Mouse (Mus musculus): ENCODE measurements around the gene Gart.

Gene Gart

DNA sequence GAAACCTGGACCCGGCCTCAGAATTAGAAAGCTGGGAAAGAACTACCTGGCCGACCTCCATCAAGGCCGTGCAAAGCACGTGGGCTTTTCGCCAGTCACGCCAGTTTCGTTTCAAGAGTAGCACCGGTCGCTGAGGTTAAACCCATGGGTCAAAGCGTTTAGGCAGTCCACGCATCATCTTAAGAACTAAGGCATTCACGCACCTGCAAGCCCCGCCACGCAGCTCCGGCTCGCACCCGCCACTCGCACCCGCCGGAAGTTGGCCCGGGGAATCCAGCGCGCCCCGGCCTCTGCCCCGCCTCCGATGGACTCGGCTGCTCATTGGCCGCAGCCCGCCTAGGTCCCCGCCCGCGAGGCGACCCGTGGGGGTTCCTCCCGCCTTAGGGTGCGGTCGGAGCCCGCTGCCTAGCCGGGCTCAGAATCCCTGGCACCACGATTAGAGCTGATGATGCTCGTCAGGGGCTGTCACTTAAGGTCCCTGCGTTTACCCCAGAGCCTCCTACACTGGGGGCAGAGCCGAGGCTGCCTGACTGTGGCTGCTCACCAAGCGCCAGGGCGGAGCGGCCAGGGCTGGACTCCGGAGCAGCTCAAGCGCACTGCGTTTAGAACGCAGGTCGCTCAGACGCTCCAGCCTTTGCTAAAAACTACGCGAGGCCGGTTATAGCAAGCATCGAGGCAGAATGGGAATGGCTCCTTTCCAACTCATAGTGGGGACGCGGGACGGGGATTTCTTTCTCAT, at the start of gene Gart:
Gene Gart (minus strand): TSS at position 272 of the 739 bp plus-strand sequence.
- DNase-seq (ENCODE audit: low spot score in 2 of 2) = peak; percentile 92 to 93

DNA sequence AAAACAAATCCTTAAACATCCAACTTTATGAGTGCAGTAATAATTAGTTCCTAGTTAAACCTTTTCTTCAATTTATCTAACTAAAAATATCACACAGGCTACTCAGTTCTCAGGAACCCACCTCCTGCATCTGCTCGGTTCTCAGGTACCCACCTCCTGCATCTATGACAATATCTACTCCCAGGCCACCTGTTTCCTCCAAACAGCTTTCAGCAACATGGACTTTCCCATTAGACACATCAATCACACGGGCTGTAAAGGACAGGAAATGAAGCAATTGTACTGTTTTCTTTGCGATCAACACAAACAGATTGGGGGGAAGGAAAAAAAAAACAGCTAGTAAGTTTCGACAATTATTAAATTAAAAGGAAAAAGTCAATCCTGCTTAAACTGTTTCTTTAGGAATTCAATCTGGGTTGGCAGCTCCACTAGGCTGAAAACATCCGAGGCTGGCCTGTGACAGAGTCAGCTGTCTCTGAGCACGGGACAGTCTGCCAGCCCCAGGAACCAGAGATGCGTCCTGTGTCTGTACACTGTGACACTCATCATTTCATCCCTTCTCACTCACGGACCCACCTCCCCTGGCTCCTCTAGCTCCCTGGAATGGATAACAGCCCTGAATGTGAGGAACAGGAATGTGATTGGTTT, 48.5 kb upstream of the Gart start:
- DNase-seq (ENCODE audit: low spot score in 2 of 2) = no peak

DNA sequence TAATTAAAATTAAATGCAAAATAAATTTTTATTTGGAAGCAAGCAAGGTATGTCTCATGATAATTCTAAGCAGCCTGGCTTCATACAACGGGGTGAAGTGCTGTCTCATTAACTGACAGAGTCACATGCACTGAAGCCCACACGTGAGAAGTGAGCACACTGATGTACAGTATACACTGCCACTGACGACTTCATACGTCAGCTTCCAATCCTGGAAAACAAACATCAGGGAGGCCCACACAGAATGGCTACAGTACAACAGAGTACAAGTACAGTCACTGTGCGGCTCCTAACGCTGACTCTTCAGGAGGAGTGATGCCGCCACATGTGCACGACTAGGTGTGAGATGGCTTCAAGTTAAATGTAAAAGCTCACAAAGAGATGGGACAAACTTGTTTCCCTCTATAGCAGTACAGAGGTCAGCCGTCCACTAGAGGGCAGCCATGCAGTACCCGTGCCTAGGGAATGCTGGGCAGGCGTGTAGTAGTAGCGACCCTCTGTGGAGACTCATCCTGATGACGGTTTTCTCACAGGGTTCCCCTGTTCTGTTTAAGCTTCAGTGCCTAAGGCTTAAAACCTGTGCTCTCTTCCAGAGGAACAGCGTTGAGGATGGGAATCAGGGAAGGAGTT, 47.8 kb upstream of the Gart start:
- DNase-seq (ENCODE audit: low spot score in 2 of 2) = peak; percentile 59 to 83

DNA sequence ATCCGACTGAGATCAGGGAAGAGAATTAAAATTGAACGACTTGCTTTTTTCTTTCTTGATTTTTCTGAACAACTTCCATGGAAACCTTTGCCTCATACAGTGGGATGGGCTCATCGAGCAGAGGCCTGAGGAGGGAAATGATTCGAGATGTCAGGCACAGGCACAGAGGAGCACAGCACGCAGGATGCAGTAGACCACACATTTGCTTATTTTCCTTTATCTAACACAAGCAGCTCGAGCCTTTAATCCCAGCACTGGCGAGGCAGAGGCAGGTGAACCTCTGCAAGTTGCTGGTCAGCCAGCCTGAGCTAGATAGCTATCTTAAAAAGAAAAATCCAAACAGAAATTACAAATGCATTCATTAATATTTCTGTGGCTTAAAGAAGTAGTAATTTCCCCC, 43.0 kb upstream of the Gart start:
- DNase-seq (ENCODE audit: low spot score in 2 of 2) = no peak

DNA sequence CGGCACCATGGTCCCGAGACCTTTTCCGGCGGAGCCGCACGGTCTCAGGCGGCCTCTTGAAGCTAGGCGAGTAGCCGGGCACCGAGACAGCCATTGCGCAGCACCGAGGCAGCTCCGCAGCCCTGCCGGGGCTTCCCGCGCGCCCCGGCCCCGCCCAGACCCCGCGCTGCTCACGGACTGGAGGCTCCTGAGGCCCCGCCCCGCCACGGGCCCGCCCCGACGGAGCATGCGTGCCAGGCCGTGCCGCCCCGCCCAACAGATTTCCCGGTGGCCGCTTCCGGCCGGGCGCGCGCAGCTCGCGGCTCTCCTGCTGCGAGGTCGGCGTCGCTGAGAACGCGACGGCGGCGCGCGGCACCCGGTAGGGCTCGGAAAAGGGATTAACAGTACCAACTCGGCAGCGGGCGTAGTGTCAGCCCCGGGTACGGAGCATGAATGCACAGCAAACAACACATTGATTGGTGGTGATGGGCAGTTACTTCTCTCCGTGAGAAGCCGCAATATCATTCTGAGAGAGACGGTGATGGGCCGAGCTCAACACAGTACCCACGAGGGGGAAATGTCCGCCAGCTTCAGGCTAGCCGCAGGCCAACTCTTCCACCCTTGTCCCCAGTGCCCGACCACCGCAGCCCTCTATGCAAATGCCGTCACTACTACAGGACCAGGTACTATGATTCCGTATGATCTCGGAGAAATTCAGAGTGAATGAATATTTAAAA, 42.0 kb upstream of the Gart start, which contains the start of gene Donson:
Gene Donson (minus strand): TSS at position 152 of the 716 bp plus-strand sequence.
- DNase-seq (ENCODE audit: low spot score in 2 of 2) = peak; percentile 91 to 95

DNA sequence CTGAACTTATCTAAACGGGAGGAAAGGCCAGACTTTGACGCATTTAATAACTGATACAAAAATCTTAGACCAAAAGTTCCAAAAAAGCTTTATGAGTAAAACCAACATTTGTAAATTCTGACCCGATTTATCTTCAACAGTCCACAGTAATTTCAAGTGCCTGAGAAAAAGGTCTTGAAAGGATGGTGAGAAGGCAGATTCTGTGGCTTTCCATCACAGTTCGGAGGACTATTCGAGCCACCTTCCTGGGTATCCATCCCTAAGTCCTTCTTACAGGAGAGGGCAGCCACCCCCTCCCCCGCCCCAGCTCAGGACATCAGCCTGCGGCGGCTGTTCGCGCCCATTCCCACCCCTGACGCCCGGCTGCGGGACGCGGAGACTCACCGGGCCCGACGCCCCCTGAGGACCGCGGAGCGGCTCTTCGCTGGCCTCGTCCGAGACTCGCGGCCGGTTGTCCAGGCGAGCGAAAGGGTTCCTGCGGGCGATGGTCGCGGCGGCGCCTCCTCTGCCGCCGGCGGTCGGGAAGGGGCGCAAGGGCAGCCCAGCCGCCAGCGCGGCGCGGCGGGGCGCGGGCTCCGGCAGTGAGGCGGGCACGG, 41.4 kb upstream of the Gart start:
- DNase-seq (ENCODE audit: low spot score in 2 of 2) = no peak

DNA sequence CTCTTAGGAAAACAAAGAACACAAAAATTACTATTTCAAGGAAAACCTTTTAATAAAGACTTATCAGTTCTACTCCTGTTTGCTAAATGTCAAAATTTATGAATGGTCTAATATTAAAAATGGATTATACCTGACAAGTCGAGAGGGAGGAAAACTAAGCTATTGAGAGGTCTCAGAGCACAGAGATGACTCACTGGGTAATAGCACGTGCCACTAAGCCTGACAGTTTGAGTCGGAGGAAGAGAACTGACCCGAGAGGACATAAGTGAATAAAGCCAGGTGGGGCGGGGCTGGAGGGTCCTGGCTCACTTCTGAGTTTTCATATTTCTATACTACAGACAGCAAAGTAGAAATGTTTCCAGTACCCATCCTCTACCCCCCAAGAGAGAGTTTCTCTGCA, 39.6 kb upstream of the Gart start:
- DNase-seq (ENCODE audit: low spot score in 2 of 2) = no peak

DNA sequence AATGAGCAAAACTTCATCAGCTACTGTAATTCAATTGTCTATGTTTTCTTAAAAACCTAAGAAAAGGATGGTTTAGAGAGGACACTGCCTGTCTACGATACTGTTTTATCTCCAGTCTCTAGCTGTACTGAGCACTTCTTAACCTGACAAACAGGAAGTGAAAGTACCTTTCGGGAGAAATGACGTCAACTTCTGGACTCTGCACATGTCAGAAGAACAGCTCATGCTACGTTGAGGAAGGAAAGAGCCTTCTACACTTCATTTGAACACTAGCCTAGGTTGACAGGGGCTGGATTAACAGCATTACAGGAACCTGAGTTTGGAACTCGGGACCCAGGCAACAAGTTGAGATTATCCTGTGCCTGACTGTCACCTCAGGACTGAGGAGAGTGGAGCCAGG, 38.8 kb upstream of the Gart start:
- no peak for DNase-seq (ENCODE audit: low spot score in 2 of 2)

DNA sequence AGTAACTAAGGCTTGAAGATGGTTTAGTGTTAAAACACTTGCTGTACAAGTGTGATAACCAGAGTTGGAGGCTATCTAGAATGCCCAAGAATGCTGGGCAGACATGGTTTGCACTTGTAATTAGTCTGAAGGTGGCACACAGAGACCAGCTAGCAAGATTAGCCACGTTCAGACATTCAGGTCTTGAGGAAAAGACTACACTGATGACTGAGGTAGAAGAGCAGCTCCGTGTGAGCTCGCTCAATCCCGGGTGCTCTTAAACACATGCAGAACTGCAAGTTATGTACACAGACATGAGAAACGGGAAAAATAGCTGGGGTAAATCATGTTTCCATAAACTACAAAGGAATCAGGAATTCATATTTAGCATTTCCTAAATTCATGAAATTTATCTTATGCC, 33.9 kb upstream of the Gart start:
- DNase-seq (ENCODE audit: low spot score in 2 of 2) = no peak

DNA sequence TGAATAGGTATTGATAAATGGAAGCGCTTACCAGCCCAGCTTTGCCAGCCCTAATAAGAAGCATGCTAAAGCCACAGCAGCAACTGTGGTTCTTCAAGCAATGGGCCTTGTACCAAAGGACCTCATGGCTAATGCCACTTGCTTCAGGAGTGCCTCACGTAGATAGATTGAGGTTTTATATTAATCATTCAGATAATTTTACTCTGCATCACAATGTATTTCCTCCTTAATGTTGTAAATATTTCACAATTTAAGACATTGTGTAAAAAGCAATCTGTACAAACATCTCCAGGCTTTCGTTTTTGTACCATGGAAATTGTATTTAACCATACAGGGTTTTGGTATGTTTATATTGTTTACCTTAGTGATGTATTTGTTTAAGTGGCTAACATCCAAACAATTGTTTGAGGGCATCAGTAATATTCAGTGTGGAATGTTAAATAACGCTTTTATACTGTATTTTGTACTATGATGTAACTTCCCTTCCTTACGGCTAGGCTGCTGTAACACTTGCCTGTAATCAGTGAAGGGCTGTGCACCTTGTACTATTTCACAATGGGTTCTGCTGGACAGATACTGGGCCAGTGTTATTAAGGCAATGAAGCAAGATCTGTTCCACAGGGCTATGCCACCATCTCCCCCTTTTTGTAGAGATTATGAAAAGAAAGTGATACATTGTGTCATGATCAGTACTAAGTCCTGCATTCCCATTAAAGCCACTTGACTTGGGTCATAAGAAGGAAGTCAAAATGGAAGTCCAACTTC, 31.6 kb upstream of the Gart start:
- no peak for DNase-seq (ENCODE audit: low spot score in 2 of 2)

DNA sequence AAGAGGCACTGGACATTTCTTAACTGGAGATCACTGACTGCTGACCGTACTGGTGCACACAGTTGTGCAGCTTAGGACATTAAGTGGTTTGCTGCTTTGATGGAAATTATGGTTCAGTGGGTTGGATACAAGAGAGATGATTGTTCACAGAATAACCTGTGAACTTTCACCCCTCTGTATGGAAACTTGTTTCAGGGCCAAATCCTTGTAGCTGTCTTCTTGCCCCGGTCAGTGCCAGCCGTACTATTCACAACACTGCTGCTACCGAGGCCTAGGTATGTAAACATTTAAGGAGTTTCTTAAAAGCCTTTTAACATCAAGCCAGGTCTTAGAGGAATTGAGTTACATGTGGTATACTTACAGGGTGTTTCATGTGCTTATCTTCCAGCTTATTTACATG, 27.7 kb upstream of the Gart start:
- DNase-seq (ENCODE audit: low spot score in 2 of 2) = no peak

DNA sequence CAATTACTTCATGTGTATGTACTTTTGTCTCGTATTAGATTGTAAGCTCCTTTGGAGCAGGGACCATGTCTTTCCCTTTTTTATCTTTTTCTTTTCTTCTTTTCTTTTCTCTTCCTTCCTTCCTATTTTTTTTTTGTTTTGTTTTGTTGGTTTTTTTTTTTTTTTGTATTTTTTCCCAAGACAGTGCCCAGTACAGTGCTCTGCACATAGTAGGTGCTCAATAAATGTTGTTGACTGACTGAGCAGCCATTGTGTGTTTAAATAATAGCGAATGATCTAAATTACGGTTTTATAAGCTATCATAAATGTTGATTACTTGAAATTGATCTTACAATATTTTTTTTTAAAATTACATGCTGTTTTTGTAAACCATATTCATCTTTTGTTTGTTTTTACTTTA, 17.0 kb upstream of the Gart start:
- DNase-seq (ENCODE audit: low spot score in 2 of 2) = no peak

DNA sequence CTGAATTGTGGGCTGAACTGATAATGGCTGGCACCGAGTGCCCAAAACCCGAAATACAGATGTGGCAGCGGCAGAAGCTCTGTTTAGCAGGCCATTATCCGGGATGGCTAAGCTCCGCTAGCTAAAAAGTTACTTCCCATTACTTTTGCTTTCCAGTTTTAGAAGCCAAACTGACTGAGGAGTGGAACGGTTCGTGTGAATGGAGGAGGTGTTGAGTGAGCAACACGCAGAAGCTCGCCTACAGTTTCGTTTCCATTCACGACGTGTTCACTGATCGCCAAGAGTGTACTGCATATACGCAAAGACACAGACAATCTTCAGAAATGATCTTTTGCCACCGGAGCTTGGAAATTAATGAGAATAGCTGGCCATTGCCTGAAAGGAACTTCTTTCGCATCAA, 15.6 kb upstream of the Gart start:
- no peak for DNase-seq (ENCODE audit: low spot score in 2 of 2)

DNA sequence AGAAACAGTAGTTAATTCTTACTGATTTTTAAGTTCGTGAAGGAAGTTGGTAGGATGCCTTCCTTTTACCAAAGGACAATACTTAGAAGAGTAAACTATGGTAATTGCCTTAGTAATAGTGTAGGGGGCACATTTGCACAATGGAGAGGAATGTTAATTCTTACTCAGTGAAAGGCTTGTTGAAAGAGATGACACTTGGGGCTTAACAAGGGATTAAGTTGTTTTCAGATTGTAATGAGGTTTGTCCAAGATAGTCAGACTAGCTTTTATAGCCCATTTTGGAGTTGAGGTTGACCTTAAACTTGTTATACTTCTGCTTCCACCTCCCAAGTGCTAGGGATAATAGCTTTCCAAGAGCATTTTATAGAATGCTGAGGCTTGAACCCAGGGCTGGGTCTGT, 14.6 kb upstream of the Gart start:
- no peak for DNase-seq (ENCODE audit: low spot score in 2 of 2)

DNA sequence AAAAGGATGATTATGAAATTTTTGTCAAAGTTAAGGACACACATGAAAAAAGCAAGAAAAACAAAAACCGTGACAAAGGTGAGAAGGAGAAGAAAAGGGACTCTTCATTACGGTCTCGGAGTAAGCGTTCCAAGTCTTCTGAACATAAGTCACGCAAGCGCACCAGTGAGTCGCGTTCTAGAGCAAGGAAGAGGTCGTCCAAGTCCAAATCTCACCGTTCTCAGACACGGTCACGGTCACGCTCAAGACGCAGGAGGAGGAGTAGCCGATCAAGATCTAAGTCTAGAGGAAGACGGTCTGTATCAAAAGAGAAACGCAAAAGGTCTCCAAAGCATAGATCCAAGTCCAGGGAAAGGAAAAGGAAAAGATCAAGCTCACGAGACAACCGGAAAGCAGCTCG, 13.0 kb upstream of the Gart start:
- DNase-seq (ENCODE audit: low spot score in 2 of 2) = no peak

DNA sequence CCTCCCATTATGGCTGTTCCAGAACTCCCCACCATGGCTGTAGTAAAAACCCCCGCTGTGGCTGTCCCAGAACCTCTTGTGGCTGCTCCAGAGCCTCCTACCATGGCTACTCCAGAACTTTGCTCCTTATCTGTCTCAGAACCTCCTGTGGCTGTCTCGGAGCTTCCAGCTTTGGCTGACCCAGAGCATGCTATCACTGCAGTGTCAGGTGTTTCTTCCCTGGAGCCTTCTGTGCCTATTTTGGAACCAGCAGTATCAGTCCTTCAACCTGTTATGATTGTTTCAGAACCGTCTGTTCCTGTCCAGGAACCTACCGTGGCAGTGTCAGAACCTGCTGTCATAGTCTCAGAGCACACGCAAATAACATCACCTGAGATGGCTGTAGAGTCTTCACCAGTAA, 11.7 kb upstream of the Gart start:
- DNase-seq (ENCODE audit: low spot score in 2 of 2) = no peak

DNA sequence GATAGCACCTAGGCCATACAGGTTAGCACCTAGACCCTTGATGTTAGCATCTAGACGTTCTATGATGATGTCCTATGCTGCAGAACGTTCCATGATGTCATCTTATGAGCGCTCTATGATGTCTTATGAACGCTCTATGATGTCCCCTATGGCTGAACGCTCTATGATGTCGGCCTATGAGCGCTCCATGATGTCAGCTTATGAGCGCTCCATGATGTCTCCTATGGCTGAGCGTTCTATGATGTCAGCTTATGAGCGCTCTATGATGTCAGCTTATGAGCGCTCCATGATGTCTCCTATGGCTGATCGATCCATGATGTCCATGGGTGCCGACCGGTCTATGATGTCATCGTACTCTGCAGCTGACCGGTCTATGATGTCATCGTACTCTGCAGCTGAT, 10.5 kb upstream of the Gart start:
- no peak for DNase-seq (ENCODE audit: low spot score in 2 of 2)

DNA sequence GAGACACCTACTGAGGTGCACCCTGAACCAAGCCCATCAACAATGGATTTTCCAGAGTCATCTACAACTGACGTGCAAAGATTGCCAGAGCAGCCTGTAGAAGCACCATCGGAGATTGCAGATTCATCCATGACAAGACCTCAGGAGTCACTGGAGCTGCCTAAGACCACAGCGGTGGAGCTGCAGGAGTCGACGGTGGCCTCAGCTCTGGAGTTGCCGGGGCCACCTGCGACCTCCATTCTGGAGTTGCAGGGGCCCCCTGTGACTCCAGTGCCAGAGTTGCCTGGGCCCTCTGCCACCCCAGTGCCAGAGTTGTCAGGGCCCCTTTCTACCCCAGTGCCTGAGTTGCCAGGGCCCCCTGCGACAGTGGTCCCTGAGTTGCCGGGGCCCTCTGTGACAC, 8.5 kb upstream of the Gart start:
- no peak for DNase-seq (ENCODE audit: low spot score in 2 of 2)

DNA sequence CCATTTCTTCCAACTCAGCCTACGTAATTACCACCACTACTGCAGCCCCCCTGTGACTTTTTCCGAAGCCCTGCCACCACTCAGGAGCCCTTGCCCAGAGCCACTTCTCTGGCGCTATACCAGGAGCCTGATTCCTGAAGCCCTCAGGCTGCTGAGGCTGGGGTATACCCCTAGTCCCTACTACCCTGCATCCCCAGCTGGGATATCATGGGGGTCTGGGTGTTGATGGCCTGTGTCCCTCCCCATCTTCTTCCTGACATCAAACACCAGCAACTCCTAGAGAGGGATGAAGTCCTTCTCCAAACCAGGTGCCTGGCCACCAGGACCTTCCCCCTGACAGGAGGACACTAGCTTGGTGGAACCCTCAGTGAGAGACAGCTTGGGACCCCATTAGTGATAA, 5.4 kb upstream of the Gart start:
- no peak for DNase-seq (ENCODE audit: low spot score in 2 of 2)

DNA sequence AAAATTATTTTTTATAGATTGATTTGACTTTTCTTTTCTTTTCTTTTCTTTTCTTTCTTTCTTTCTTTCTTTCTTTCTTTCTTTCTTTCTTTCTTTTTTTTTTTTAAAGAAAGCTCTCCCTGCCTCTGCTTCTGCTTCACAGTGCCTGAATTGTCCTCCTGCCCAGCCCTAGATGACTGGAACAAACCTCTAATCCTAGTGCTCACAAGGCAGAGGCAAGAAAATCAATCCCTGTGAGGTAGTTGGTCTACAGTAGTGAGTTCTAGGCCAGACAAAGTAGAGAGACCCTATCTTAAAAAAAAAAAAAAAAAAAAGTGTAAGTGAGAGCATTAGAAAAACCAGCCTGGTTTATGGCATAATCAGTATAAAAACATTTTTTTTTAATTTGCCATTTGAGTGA, 3.0 kb upstream of the Gart start:
- no peak for DNase-seq (ENCODE audit: low spot score in 2 of 2)

DNA sequence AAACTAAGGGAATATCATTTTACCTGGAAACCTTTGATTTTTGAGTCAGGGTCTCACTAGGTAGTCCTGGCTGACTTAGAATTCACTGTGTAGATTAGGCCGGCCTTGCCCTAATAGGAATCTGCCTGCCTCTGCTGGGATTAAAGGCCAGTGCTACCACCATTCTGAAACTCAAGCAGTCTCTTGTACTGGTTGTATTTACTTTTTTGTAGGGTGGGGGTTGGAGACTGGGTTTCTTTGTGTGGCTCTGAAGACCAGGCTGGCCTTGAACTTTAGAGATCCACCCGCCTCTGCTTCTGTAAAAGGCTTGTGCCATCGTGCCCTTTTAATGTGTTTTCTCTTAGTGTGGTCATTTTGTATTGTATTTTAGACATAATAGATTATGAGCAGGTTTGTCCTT, 2.5 kb upstream of the Gart start:
- no peak for DNase-seq (ENCODE audit: low spot score in 2 of 2)

DNA sequence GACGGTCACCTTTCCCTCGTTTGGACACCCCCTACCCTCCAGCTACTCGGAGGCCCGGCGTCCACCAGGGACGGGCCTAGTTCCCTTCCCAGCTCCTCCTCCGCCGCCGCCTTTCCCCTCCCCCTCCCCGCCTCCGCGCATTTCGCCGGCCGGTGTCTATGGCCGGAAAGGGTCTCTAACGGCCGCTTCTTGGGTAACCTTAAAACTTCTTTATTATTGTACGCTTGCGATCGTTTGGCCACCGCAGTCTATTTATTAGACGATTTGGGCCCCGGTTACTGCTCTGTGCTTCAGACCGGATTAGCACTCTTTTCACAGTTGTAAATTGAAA, 1.4 kb upstream of the Gart start:
- DNase-seq (ENCODE audit: low spot score in 2 of 2) = peak; percentile 74 to 88
